Mouse (Mus musculus): Measurements from ENCODE around the gene Themis3.

The Themis3 gene

DNA sequence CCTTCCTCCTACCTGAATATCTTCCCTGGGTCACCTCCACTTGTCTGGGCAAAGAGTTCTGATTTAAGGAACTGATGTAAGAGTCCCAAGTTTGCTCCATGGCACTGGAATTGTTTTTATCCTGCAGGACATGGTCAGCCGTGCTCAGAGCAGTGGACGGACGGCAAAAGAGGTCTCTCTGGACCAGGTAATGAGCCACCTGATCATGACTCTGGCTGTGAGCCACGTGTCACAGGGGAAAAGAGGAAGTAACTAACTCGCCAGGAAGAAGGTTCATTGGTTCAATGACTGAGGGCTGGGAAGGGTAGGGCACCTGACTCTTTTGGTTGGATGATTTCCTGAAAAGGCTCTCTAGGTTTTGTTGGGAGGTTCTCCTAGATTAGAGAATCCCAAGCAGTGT is at the start of gene Themis3:
Themis3 (minus strand) TSS at position 187 of the 400 bp plus-strand sequence.
- DNase-seq (ENCODE audit: low read depth, low spot score), result no peak

DNA sequence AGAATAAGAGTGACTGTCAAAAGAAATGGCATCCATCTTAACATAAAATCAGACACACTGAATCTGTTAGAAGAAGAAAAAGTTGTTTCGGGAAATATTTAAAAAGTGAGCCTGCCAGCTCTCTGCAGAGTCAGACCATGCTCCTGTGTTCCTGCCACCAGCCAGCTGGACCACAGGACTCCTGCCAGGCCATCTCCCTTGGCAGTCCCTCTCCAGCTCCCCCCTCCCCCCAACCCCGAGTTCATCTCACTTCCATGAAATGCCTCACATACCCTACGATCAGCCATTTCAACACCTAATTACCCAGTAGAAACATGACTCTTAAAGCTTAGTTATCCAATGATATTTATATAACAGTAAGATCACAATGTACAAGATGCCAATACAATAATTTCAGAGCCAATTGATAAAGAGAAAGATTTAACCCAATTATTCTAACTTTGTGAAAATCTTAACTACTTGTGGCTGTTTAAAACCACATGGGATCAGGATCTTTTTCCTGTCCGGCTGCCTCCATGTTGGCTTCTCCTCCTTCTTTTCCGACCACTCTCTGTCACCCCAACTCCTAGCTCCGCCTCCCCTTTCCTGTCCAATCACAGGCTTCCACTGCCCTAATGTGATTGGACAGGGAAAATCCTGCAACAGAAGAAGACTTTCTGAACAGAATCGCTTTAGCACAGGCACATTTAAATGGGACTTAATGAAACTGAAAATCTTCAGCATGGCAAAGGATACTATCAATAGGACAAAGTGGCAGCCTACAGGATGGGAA is 43.7 kb upstream of the Themis3 start:
- DNase-seq (ENCODE audit: low read depth, low spot score), result no peak

DNA sequence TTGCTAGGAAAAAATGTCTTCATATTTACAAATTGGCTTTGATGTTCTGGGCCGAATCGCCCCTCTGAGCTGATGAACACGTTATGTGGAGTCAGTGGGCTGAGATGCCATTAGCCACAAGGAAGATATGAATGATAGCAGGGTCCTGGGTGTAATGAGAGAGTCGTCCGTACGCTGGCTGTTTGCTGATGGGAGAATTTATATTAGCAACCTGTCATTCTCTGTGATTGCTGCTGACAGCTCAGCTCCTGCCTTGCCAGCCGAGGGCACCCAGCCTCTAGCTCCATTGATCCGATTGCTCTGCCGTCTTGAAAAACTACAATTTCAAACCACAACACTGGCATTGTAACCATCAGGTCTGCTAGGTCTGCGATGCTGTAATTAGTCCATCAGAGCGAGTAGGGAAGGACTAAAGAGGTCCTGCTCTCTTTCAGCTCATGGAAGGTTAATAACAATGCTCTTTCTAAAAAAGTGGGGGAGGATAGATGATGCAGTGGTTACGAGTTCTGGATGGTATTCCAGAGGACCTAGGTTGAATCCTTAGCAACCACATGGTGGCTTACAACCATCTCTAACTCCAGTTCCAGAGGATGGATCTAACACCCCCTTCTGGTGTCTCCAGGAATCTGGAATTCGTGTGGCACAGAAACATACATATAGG is 25.7 kb upstream of the Themis3 start:
- DNase-seq (ENCODE audit: low read depth, low spot score), result no peak

DNA sequence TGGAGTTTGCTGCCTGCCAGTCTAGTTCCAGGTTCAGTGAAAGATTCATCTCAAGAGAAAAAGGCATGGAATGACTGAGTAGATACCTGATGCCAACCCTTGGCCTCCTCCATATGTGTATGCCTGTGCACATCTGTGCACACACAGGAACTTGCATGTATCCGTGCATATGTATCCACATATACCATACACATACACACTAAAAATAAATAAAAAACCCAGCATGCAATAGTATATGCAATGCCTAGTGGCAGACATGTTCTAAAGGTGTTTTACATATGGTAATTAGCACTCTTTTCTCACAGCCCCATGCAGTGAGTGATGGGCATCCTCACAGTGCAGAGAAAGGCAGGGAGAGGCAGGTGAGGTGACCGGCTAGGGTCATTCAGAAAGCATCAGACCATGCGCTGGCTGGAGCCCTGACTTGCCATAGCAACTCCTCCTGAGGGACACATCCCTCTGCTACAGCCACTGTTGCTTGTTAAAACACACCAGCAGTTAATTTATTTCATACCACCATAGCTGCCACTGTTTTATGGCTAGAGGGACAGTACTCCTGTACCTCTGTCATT is 24.9 kb upstream of the Themis3 start:
- no peak for DNase-seq (ENCODE audit: low read depth, low spot score)

DNA sequence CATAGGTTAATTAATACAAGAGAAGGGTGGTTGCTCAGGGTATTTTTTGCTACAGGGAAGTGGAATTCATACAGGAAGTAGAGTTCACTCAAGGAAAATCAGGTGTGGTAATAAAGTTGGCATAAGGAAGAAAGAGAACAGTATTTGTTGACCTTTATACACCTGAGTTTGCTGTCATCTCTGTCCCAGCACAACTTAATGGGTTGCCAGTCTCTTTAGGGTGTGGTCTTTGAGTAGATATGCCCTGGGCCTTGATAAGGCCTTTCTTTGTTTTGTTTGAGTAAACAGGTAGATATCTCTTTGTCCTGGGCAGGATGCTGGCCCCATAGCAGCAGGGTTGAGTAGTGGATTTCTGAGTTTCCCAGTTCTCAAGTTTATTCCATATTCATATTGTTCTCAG is 15.6 kb upstream of the Themis3 start:
- DNase-seq (ENCODE audit: low read depth, low spot score), result no peak

DNA sequence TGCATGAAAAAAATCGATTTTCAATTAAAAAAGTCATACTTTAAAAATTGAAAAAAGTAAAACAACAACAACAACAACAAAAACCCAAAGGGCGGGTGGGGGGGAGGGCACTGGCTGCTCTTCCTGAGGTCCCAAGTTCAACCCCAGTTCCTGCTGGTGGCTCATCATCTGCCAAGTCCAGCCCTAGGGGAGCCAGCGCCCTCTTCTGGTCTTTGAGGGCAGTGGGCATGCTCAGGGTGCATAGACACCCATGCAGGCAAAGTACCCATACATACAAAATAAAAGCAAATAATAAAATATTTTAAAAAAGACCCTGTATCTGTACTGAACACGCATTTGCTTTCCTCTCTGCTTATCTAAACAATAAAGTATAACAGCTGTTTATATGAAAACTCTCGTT is 10.5 kb upstream of the Themis3 start:
- DNase-seq (ENCODE audit: low read depth, low spot score), result no peak

DNA sequence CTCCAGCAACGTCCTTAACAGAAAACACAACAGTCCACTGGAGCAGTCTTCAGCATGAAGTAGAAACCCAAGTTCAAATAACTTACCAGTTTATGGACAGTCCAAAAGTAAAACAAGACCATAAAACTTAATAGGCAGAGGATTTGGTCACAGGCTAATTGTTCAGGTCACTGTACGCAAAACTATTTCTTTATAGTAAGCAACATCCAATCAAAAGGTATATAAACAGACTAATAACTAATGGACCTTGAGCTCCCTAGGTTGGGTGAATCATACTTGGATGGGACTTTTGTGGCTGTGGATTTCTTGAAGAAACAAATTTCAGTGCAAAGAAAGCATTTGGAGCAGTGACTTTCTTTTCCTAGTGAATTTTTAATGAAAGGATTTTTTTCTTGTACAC is 6.8 kb upstream of the Themis3 start:
- DNase-seq (ENCODE audit: low read depth, low spot score), result no peak

DNA sequence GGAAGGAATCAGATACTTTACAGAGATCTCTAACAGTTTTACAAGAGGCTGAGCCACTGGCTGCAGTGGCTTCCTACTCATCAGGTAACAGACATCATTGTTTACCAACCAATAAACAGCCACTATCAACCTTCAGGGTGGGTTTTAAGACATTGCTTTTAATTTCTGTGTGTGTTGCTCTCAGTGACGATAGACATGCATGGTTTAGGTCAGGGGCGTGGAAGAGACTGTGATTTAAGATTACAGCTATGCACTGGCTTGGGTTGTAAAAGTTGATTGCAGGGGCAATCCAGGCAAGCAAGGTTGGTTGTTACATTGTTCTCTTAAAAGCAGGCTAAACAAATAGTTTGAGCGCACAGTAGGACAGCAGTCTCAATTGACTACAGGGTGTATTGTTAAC is 1.4 kb upstream of the Themis3 start:
- no peak for DNase-seq (ENCODE audit: low read depth, low spot score)

DNA sequence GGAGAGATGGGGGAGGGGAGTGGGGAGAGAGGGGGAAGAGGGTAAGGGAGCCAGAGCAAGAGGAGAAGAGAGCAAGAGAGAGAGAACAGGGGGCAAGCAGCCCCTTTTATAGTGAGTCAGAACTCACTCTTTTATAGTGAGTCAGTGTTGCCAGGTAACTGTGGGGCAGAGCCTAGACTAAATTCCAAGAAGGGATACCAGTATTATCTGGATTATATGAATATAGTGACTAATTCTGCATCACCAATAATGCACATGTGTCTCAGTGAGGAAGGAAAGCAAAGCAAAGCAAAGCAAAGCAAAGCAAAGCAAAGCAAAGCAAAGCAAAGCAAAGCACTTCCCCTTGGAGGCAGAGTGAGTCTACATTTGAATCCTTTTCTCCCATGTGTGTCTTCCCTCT is 835 bp upstream of the Themis3 start:
- no peak for DNase-seq (ENCODE audit: low read depth, low spot score)

DNA sequence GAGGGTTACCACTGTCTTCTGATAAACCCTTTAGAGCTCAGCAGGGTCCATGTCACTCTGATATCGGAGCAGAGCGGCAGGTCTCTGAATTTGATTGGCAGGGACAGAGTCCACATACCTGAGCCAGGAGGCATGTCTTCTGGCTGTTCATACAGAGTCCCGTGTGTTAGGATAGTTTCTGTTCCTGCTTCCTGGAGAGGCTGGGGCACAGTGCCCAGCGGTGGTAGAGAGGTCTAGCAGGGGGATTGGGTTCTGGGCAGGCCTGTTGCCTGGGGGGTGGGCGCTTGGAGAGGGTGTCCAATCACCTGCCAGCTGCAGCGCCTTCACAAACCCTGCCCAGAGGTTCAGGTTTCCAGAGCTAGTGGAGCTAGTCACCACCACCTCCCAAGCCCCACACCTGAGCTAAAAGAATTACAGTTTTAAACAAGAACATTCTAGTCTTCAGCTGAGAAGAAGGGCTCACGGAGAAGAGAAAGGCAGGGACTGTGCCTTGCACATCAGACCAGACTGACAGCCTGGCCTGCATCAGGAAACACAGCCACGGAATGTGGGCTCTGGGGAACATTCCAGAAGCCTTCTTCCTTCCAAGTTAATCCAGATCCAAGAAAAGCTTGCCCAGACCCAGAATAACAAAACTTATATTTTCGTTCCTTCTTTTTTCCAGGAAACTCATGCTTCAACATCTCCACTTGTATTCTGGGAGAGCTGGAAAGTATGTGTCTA is 3.9 kb downstream of the Themis3 start:
- DNase-seq (ENCODE audit: low read depth, low spot score), result no peak

DNA sequence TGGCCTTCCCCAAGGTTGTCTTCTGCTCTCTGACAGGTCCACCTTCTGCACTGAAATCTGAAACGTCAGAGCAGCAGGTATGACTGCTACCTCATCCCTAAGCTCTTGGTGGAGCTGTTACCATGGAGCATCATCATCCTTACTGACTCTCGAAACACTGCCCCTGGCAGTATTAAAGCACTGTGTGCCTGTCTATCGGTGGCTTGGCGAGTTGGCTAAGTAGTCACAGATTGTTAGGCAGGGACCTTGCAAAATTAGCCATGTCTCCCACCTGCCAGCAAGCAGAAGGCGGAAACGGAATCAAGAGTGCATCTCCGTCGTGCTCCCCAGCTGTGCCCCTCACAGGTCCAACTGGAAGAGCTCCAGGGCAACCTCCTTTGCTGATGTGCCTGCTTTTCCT is 4.6 kb downstream of the Themis3 start:
- no peak for DNase-seq (ENCODE audit: low read depth, low spot score)

DNA sequence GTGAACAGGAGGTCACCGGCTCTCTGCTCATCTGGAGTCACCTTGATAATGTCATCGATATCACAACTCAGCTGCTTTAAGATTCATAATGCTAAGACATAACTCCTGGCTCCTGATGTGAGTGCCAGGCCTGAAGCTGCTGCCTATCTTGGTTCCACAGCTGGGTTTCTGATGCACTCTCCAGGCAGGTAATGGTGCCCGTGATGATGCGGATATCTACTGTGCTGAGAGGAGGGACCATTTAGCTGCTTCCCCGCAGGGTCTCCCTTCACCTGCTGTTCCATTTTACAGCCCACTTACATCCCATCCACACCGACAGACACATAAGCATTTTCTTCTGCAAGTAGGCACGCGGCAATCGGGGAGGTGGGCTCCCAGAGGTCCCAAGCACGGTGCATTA is 7.7 kb downstream of the Themis3 start:
- no peak for DNase-seq (ENCODE audit: low read depth, low spot score)

DNA sequence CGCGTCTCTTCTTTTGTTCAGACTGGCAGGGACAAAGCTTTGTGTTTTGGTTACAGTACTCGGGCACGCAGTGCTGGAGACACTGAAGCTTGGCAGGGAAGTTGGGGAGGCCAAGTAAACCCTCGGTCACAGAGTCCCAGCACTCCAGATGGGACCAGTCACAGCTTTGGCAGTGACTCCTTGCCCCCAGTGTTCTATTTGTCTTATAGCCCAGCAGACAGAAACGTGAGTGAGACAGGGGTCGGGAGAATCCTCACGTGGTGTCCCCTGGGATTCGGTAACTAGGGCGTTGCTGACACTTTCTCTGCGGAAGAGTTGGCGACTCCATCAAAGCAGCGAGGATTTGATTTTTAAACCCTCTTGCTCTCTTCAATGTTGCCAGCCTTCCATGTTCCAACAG is 8.3 kb downstream of the Themis3 start:
- no peak for DNase-seq (ENCODE audit: low read depth, low spot score)

DNA sequence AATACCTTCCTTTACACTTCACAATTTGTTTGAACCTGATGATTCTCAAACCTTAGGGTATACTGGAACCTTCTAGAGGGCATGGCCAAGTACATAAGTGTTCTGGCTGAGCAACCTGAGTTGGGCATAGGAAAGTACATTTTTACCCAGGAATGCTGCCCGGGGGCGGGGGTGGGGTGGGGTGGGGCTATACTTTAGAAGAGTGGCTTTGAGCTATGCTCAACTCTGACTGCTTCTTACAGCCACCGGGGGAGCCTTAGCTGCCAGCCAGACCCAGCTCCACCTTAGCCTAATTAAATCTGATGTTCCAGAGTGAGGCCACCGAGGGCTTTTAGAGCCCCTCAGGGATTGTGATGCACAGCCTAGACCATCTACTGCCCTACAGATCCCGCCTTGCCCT is 13.4 kb downstream of the Themis3 start:
- no peak for DNase-seq (ENCODE audit: low read depth, low spot score)

DNA sequence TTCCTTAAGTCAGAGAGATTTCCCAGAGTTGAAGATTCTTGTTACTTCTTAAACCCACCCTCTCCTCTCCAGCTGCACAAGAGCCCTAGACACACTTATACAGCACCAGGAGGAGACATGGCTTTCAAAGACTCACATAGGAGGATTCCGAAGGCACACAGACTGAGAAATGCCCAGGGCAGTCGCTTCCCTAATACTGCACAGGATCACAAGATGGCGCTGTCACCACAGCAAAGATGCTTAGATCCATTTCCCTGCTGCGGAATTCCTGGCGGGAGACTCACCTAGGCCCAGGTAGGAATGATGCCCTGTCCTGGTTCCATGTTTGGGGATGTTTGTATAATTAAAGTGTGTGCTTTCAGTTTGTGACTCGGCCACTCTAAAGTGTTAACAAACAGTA is 16.4 kb downstream of the Themis3 start:
- peak; percentile 25 for DNase-seq (ENCODE audit: low read depth, low spot score)

DNA sequence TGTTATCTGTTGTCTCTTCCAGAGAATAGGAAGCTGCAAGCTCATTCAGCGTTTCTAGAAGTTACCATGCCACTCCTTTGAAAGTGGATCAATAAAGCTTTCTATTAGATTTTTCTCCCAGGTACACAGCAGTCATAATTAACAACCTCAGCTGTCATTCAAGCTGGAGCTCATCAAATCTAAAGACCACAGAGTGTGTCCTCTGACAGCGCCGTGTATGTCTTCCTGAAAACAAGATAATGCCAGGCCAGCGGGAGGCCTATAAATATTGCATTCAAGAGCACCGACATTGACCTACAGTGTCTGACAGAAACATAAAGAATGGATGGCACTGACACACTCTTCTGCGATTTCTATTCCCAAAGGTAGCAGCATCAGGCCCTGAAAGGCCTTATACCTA is 16.9 kb downstream of the Themis3 start:
- no peak for DNase-seq (ENCODE audit: low read depth, low spot score)

DNA sequence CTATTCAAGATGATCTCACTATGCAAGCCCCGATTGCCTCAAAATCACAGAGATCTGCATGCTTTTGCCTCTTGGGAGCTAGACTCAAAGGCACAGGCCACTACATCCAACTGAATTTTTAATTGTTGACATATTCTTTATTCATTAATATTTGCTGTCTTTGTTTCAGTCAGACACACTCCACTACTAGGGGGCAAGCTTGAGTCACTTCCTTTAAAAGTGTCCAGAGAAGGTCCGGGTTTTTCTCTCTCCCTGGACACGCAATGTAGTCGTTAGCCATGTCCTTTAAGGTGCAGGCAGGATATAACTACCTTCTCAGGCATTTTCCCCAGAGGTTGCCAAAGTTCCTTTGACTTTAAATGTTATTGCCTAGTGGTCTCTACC is 21.8 kb downstream of the Themis3 start:
- no peak for DNase-seq (ENCODE audit: low read depth, low spot score)

DNA sequence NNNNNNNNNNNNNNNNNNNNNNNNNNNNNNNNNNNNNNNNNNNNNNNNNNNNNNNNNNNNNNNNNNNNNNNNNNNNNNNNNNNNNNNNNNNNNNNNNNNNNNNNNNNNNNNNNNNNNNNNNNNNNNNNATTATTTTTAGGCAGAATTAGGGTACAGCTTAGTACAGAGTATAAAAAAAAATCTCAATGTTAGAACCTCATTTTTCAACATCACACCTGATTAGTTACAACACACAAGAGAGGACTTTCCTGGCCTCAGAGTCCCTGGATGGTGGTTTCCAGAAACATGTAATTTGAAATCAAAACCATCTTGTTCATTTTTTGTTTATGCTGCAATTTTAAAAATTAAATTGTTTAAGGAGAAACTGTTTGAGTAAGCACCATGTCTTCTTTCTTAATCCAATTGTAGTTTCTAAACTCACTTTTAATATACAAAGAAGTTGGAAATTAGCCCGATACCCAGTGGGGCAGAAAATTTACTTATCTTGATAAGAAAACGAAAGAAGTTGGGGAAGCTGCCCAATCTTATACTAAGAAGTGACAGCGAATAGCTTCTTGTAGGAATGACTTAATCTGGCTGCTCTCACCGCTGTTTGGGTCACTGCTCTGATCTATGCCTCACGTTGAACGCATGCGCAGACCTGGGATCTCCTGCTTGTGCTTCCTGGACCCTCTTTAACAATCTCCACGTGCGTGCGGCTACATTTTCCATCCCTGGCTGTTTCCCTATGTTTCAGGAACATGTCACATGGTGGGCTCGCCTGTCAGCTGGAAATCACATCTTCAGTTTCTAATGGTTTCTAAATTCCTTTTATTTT is 22.4 kb downstream of the Themis3 start:
- DNase-seq (ENCODE audit: low read depth, low spot score), result no peak

DNA sequence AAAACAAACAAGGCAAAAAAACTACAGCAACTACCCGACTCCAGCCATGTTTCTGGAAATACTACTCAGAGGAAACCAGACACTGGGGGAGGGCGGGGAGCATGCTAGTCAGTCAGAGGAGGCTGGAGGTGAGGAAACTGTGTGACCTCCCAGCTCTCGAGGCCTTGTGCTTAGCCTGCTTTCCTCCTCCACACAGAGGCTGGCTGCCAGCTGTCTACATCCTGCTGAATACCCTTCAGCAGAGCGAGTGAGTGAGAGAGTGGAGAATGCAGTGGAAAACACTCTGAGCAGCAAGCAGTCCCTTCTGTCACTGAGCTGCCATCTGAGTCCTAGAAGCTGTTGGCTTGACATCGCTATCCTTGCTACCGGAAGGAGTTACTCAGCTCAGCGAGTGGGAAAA is 30.2 kb downstream of the Themis3 start:
- DNase-seq (ENCODE audit: low read depth, low spot score), result no peak

DNA sequence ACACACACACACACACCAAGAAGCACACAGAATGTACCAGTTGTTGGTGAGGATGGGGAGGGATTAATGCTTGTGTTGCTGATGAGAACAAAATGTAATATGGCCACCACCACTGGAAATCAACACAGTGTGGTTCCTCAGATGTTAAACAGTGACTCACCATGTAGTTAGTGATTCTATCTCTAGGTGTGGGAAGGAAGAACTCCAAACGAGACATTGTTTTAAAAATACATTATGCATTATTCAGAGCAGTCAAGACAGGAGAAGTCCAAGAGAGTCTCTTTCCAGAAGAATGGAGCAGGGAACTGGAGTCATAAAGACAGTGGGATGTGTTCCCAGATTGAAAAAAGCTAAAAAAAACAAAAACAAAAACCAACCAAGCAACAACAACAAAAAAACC is 30.9 kb downstream of the Themis3 start:
- no peak for DNase-seq (ENCODE audit: low read depth, low spot score)

DNA sequence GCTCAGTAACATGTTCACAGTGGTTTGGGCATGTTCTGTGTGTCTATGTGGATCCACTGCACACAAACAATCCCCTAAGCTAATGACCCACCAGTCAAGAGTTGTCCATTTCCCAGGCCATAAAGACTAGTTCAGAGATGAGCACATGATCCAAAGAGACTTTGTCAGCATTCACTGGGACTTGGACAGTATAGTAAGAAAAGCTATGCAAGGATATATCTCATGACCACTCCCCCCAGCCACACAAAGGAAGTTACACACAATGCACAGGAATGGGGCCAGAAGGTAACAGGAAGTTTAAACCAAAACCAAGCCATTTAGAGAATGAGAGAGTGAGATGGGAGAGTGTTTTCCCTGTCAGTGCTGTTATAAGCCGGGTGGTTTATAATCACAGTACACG is 33.0 kb downstream of the Themis3 start:
- DNase-seq (ENCODE audit: low read depth, low spot score), result no peak

All from retina, adult 2 months (tissue).